Mouse (Mus musculus) layer of hippocampus, postnatal 10 days (tissue): ENCODE measurements around the gene Cel. TPM values are rescaled to one million over a fixed set of nuclear protein-coding genes. Genes with fewer than 3 reads are reported as not detected.

ENCODE experiments used
- DNase-seq, 2 experiments: peaks; one replicate each; pipeline ENCODE4 v3.0.0; 2021; ENCODE audit warnings: low spot score in 2 of 2
- total RNA-seq, 2 experiments: library from RNA; stranded (reverse); gene quantifications; 2 replicates each; pipeline ENCODE4 v1.2.3; 2021

The Cel gene
- total RNA-seq, 2 experiments from 2014 or later, result not detected

GRCm38 (mm10) chr2:28585730-28586129 is 22.5 kb upstream of the Cel start:
- no peak for DNase-seq

- peak; percentile 81 to 85 for DNase-seq
Measured at GRCm38 (mm10) chr2:28585043-28585571, 21.9 kb upstream of the Cel start.

GRCm38 (mm10) chr2:28583651-28584050 is 20.4 kb upstream of the Cel start, which contains the start of gene Gtf3c5:
Gene Gtf3c5, minus strand, starts transcription at chr2:28583751.
- DNase-seq, result no peak

GRCm38 (mm10) chr2:28582647-28583353 is 19.6 kb upstream of the Cel start:
- peak; percentile 92 to 93 for DNase-seq

GRCm38 (mm10) chr2:28578003-28578402 is 14.8 kb upstream of the Cel start:
- peak; percentile 54 to 61 for DNase-seq

- DNase-seq, result peak; percentile 43 to 60
Measured at GRCm38 (mm10) chr2:28576815-28577214, 13.6 kb upstream of the Cel start.

- DNase-seq, result no peak
Measured at GRCm38 (mm10) chr2:28575341-28575740, 12.1 kb upstream of the Cel start.

GRCm38 (mm10) chr2:28569903-28570302 is 6.7 kb upstream of the Cel start:
- DNase-seq, result no peak

GRCm38 (mm10) chr2:28566545-28566944 is 3.3 kb upstream of the Cel start:
- DNase-seq, result no peak

- no peak for DNase-seq
Measured at GRCm38 (mm10) chr2:28564380-28564779, 1.2 kb upstream of the Cel start.

- DNase-seq, result no peak
Measured at GRCm38 (mm10) chr2:28563830-28564229, 627 bp upstream of the Cel start.

GRCm38 (mm10) chr2:28557452-28557851 is 5.8 kb downstream of the Cel start:
- DNase-seq, result no peak

- no peak for DNase-seq
Measured at GRCm38 (mm10) chr2:28552301-28552700, 10.9 kb downstream of the Cel start.

- DNase-seq, result no peak
Measured at GRCm38 (mm10) chr2:28549157-28549556, 14.0 kb downstream of the Cel start.

GRCm38 (mm10) chr2:28547237-28548172 is 15.7 kb downstream of the Cel start:
- peak; percentile 89 for DNase-seq

GRCm38 (mm10) chr2:28546560-28546959 is 16.6 kb downstream of the Cel start:
- no peak for DNase-seq

- DNase-seq, result peak in 1 of 2 experiments; percentile 35
Measured at GRCm38 (mm10) chr2:28545976-28546375, 17.2 kb downstream of the Cel start.

- DNase-seq, result peak in 1 of 2 experiments; percentile 75
Measured at GRCm38 (mm10) chr2:28543894-28544293, 19.3 kb downstream of the Cel start.

GRCm38 (mm10) chr2:28540587-28541227 is 22.5 kb downstream of the Cel start:
- no peak for DNase-seq

GRCm38 (mm10) chr2:28539949-28540348 is 23.3 kb downstream of the Cel start:
- no peak for DNase-seq

- DNase-seq, result peak in 1 of 2 experiments; percentile 78
Measured at GRCm38 (mm10) chr2:28539206-28539605, 24.0 kb downstream of the Cel start.
